Mouse (Mus musculus): Measurements from ENCODE around the gene Zfp367.

GRCm38 (mm10) chr13:64107535-64107934, 45.5 kb downstream of the Zfp367 start:
- TF ChIP-seq POLR2A (IDR thresholded peaks at IDR 0.05; ENCODE audit: borderline replicate concordance, control insufficient read depth, low read depth, low read length) = no peak
- no peak for TF ChIP-seq CTCF (IDR thresholded peaks at IDR 0.05; ENCODE audit: control insufficient read depth, insufficient read depth, low read length)
